Mouse (Mus musculus) lung, adult 2 months (tissue): ENCODE measurements at regions not wholly inside any gene's neighbourhood (a gene's known extent, or its start where the extent isn't known, plus 50 kb on each side); places are given as distances from the start of the nearest gene placed in this dataset.
A peak's percentile ranks its signal among the peaks of the same experiment; 100 is the strongest.

Experiments
- CTCF ChIP-seq: fragments of 200-500 bp; IDR thresholded peaks from 2 replicates; pipeline ENCODE4 v1.5.1; 2011; ENCODE audit warnings: mild to moderate bottlenecking, low read length, control low read depth; ENCODE audit not compliant: insufficient read depth
- POLR2A ChIP-seq: fragments of 200-500 bp; IDR thresholded peaks from 2 replicates; pipeline ENCODE4 v1.6.1; 2011; ENCODE audit warnings: low read depth, mild to moderate bottlenecking, control low read depth, low read length, borderline replicate concordance; ENCODE audit errors: extremely low read depth

- TF ChIP-seq POLR2A (no peak), CTCF (peak; percentile 71)
Measured at GRCm38 (mm10) chr4:9027798-9028404, 789.1 kb upstream of the Car8 start.
